Mouse (Mus musculus): ENCODE measurements at regions not wholly inside any gene's neighbourhood (a gene's known extent, or its start where the extent isn't known, plus 50 kb on each side); places are given as distances from the start of the nearest gene placed in this dataset.
A peak's percentile ranks its signal among the peaks of the same experiment; 100 is the strongest.

GRCm38 (mm10) chr13:37506046-37506445 lies 161.0 kb downstream of the Ly86 start:
- H3K9me3 ChIP-seq (ENCODE audit: low read length): no peaks in the 10 kb centered on the region
- ATAC-seq (ENCODE audit: low FRiP score) (no peak; the same call in 1 of the 2 replicates), DNase-seq (ENCODE audit: low spot score) (no peak)
- H3K27me3 ChIP-seq (ENCODE audit: insufficient read depth, low read length): no peaks in the 10 kb centered on the region
- H3K4me1 ChIP-seq (ENCODE audit: insufficient read depth, low read length): peaks cover 5% of the 10 kb centered on the region; the same call in 1 of the 2 replicates
- H3K36me3 ChIP-seq (ENCODE audit: insufficient read depth, low read length): no peaks in the 10 kb centered on the region
- WGBS: 68% methylated on average over 10 of the region's 10 CpGs
- no peak overlapping the region for H3K4me3 ChIP-seq (ENCODE audit: low read depth, low read length)
- H3K4me2 ChIP-seq (ENCODE audit: low read depth, low read length, poor library complexity, severe bottlenecking): no peak overlapping the region
- H3K9ac ChIP-seq (replicated peaks; ENCODE audit: low read length, poor library complexity, severe bottlenecking): no peak overlapping the region
- no peak overlapping the region for H3K27ac ChIP-seq (ENCODE audit: low read depth, low read length)
- no peak for TF ChIP-seq CTCF (IDR thresholded peaks at IDR 0.05)

- no peak for TF ChIP-seq CTCF (IDR thresholded peaks at IDR 0.05)
- DNase-seq (ENCODE audit: low spot score): no peak
- H3K27ac ChIP-seq (ENCODE audit: low read depth, low read length): no peak overlapping the region
- H3K9ac ChIP-seq (replicated peaks; ENCODE audit: low read length, poor library complexity, severe bottlenecking): no peak overlapping the region
- no peak for ATAC-seq (ENCODE audit: low FRiP score)
- 58% methylated on average over 8 of the region's 8 CpGs for WGBS
- H3K4me1 ChIP-seq (ENCODE audit: insufficient read depth, low read length): peaks cover 5% of the 10 kb centered on the region; the same call in 1 of the 2 replicates
- no peaks in the 10 kb centered on the region for H3K9me3 ChIP-seq (ENCODE audit: low read length)
- no peak overlapping the region for H3K4me3 ChIP-seq (ENCODE audit: low read depth, low read length)
- no peak overlapping the region for H3K4me2 ChIP-seq (ENCODE audit: low read depth, low read length, poor library complexity, severe bottlenecking)
- H3K36me3 ChIP-seq (ENCODE audit: insufficient read depth, low read length): no peaks in the 10 kb centered on the region
- no peaks in the 10 kb centered on the region for H3K27me3 ChIP-seq (ENCODE audit: insufficient read depth, low read length)
Observed at GRCm38 (mm10) chr13:37506701-37507100, 161.7 kb downstream of the Ly86 start.

GRCm38 (mm10) chr13:37507146-37507545 lies 162.1 kb downstream of the Ly86 start:
- Histone ChIP-seq H3K9me3 (ENCODE audit: low read length) (no peaks in the 10 kb centered on the region), H3K9ac (replicated peaks; ENCODE audit: low read length, poor library complexity, severe bottlenecking) (no peak overlapping the region), H3K4me1 (ENCODE audit: insufficient read depth, low read length) (peaks cover 5% of the 10 kb centered on the region; the same call in 1 of the 2 replicates), H3K4me2 (ENCODE audit: low read depth, low read length, poor library complexity, severe bottlenecking) (no peak overlapping the region), H3K27ac (ENCODE audit: low read depth, low read length) (no peak overlapping the region), H3K36me3 (ENCODE audit: insufficient read depth, low read length) (no peaks in the 10 kb centered on the region), H3K27me3 (ENCODE audit: insufficient read depth, low read length) (no peaks in the 10 kb centered on the region), H3K4me3 (ENCODE audit: low read depth, low read length) (no peak overlapping the region)
- DNase-seq (ENCODE audit: low spot score) (no peak), ATAC-seq (ENCODE audit: low FRiP score) (no peak)
- no peak for TF ChIP-seq CTCF (IDR thresholded peaks at IDR 0.05)
- WGBS: 65% methylated on average over 5 of the region's 5 CpGs

- Histone ChIP-seq H3K27me3 (ENCODE audit: insufficient read depth, low read length) (no peaks in the 10 kb centered on the region), H3K9me3 (ENCODE audit: low read length) (no peaks in the 10 kb centered on the region), H3K9ac (replicated peaks; ENCODE audit: low read length, poor library complexity, severe bottlenecking) (no peak overlapping the region), H3K27ac (ENCODE audit: low read depth, low read length) (no peak overlapping the region), H3K4me1 (ENCODE audit: insufficient read depth, low read length) (peaks cover 5% of the 10 kb centered on the region; the same call in 1 of the 2 replicates), H3K4me3 (ENCODE audit: low read depth, low read length) (no peak overlapping the region), H3K36me3 (ENCODE audit: insufficient read depth, low read length) (no peaks in the 10 kb centered on the region), H3K4me2 (ENCODE audit: low read depth, low read length, poor library complexity, severe bottlenecking) (no peak overlapping the region)
- TF ChIP-seq CTCF (IDR thresholded peaks at IDR 0.05): no peak
- DNase-seq (ENCODE audit: low spot score) (peak; percentile 53), ATAC-seq (ENCODE audit: low FRiP score) (no peak; the same call in 1 of the 2 replicates)
- WGBS: 52% methylated on average over 19 of the region's 19 CpGs
Observed at GRCm38 (mm10) chr13:37508385-37509351, 163.7 kb downstream of the Ly86 start.

GRCm38 (mm10) chr13:37509352-37509851 lies 164.4 kb downstream of the Ly86 start:
- WGBS: 26% methylated on average over 11 of the region's 12 CpGs
- ATAC-seq (ENCODE audit: low FRiP score): no peak
- H3K4me3 ChIP-seq (ENCODE audit: low read depth, low read length): no peak overlapping the region
- no peaks in the 10 kb centered on the region for H3K27me3 ChIP-seq (ENCODE audit: insufficient read depth, low read length)
- H3K9ac ChIP-seq (replicated peaks; ENCODE audit: low read length, poor library complexity, severe bottlenecking): no peak overlapping the region
- no peak overlapping the region for H3K27ac ChIP-seq (ENCODE audit: low read depth, low read length)
- TF ChIP-seq CTCF (IDR thresholded peaks at IDR 0.05): no peak
- peak; percentile 67 for DNase-seq (ENCODE audit: low spot score)
- H3K36me3 ChIP-seq (ENCODE audit: insufficient read depth, low read length): no peaks in the 10 kb centered on the region
- no peaks in the 10 kb centered on the region for H3K9me3 ChIP-seq (ENCODE audit: low read length)
- H3K4me1 ChIP-seq (ENCODE audit: insufficient read depth, low read length): peaks cover 5% of the 10 kb centered on the region; the same call in 1 of the 2 replicates
- H3K4me2 ChIP-seq (ENCODE audit: low read depth, low read length, poor library complexity, severe bottlenecking): no peak overlapping the region

GRCm38 (mm10) chr13:37510511-37510910 lies 165.5 kb downstream of the Ly86 start:
- 74% methylated on average over 6 of the region's 6 CpGs for WGBS
- Histone ChIP-seq H3K36me3 (ENCODE audit: insufficient read depth, low read length) (no peaks in the 10 kb centered on the region), H3K9ac (replicated peaks; ENCODE audit: low read length, poor library complexity, severe bottlenecking) (no peak overlapping the region), H3K27me3 (ENCODE audit: insufficient read depth, low read length) (no peaks in the 10 kb centered on the region), H3K4me2 (ENCODE audit: low read depth, low read length, poor library complexity, severe bottlenecking) (no peak overlapping the region), H3K4me1 (ENCODE audit: insufficient read depth, low read length) (peaks cover 10% of the 10 kb centered on the region; the same call in 1 of the 2 replicates), H3K4me3 (ENCODE audit: low read depth, low read length) (no peak overlapping the region), H3K9me3 (ENCODE audit: low read length) (no peaks in the 10 kb centered on the region), H3K27ac (ENCODE audit: low read depth, low read length) (no peak overlapping the region)
- no peak for DNase-seq (ENCODE audit: low spot score)
- no peak for TF ChIP-seq CTCF (IDR thresholded peaks at IDR 0.05)
- no peak for ATAC-seq (ENCODE audit: low FRiP score)
